Mouse (Mus musculus) bone marrow, adult 2 months (tissue): Measurements from ENCODE around the gene Zc3h7b.

Source experiments
- CTCF ChIP-seq: fragments of 200-500 bp; IDR thresholded peaks from 2 replicates; pipeline ENCODE4 v1.5.1; 2011; ENCODE audit warnings: low read length, control low read depth; ENCODE audit not compliant: control insufficient read depth, insufficient read depth
- POLR2A ChIP-seq: fragments of 200-500 bp; IDR thresholded peaks from 2 replicates; pipeline ENCODE4 v1.6.1; 2011; ENCODE audit warnings: low read depth, mild to moderate bottlenecking, control low read depth, low read length, borderline replicate concordance; ENCODE audit not compliant: control insufficient read depth

GRCm38 (mm10) chr15:81776631-81777422 is 32.0 kb downstream of the Zc3h7b start:
- TF ChIP-seq CTCF (no peak), POLR2A (no peak)
